Mouse (Mus musculus) retina, postnatal 1 day (tissue): ENCODE measurements around the gene Dgkd.

Experiments used
- DNase-seq: peaks from one replicate; pipeline ENCODE4 v3.0.0-alpha.2; 2012

The Dgkd gene

GRCm38 (mm10) chr1:87947681-87948091 is 94.6 kb downstream of the Dgkd start:
- DNase-seq, result no peak

DNA sequence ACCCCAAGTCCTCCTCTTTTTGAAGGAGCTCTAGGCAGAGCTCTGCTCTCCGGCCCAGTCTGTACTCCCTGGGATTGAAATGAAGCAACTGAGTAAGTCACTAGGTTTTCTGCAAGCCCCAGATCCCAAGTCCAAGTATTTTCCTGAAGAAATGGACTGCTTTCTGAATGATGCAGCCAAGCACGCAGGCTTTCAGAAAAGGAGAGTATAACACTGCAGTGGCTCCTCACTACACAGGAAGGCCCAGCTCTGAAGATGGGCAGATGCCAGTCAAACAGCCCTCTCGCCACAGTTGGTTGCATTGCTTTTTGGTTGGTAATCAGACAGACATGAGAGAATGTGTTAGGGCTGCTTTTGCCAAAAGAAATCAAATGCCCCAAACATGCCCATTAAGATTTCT is 98.6 kb downstream of the Dgkd start:
- DNase-seq, result no peak

- DNase-seq, result no peak
These were observed 100.0 kb downstream of the Dgkd start for GRCm38 (mm10) chr1:87953073-87953472.

GRCm38 (mm10) chr1:87958931-87959330 is 105.8 kb downstream of the Dgkd start:
- no peak for DNase-seq

DNA sequence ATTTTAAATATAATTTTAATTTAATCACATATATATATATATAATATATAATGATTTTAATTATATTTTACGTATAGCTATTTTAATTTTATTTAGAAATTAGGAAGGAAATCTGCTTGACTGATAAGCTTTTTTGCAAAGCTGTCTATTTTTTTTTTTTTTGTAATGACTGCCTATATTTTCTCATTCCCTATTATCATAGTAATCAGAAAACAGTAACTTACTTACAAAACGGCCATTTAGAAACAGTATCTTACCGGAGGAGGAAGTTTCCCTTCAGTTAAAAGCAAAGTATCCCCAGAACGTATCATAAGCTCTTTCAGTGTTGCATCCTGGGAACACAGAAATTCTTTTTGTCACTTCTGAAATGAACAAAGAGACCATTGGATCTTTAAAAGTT is 106.4 kb downstream of the Dgkd start:
- no peak for DNase-seq

DNA sequence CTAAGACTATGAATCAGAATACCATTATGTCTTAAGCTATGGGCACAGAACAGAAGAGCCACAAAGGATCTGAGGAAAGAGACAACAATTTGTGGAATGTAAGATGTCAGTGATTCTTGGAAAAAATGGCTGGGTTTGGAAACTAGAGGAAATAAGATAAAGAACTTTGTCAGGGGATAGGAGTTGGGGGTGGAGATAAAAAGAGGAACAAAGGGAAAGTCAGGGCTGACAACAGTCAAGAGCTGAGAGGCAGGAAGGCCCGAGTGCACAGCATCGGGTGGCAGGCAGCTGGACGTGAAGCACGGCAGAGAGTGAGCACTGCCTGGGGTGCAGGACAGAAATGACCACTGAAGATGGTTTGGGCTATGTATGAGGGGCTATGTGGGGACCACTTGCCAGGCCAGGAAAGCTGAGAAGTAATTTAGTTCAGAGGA is 106.9 kb downstream of the Dgkd start:
- no peak for DNase-seq

- DNase-seq, result no peak
These were observed 107.7 kb downstream of the Dgkd start for GRCm38 (mm10) chr1:87960752-87961151.

GRCm38 (mm10) chr1:87961459-87962167 is 108.5 kb downstream of the Dgkd start:
- DNase-seq, result no peak

DNA sequence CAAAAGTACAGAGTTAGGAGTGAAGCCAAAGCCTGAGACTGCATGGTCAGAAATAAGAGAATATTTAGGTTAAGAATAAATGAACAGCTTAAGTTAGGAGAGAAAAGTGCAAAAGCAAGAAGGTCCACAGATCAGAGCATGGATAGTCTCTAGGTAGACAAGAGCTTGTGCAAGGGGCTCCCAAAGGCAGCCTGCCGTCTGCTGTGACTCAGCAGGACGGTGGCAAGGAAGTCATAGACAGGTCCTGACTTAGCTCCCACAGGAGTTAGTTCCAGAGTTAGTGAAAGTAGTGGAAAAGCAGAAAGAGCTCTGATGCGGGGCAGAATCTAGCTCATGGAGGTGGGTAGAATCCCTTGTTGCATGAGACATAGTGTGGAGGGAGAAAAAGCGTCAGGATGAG is 117.3 kb downstream of the Dgkd start:
- no peak for DNase-seq

- no peak for DNase-seq
These were observed 129.2 kb downstream of the Dgkd start for GRCm38 (mm10) chr1:87982291-87982690.

DNA sequence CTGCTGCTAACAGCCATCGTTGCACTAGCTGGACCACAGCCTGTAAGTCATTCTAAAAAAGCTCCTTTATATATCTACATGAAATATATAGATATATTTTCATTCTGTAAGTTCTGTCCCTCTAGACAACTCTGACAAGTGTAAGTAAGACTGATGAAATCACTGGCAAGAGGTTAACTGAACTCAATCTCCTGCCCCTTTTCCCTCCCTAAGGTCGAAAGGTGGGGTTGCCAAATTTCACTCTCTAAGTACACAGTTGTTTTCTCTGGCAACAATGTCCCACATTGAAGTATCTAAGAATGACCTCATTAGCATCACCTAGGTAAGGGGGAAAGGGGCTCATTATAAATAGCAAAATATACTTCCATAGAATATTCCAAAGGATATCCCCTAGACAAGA is 139.6 kb downstream of the Dgkd start:
- no peak for DNase-seq
